Mouse (Mus musculus): ENCODE measurements at regions not wholly inside any gene's neighbourhood (a gene's known extent, or its start where the extent isn't known, plus 50 kb on each side); places are given as distances from the start of the nearest gene placed in this dataset.

DNA sequence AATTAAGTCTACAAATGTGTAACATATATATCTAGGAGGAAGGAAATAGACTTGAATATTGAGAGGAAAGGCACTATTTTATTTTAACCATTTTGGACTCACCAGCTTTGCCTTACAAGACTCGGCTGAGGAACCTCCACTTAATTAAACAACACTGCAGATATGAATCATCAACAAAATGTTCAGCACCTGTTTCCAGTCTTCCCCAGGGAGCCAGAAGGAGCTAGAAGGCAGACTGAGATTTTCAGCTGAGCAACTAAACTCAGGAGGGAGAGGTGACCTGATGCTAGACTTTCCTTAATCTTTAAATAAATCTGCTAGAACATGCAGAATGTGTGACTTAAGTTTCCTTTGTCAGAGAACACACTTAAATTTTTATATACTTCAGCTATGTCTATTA, 478.4 kb downstream of the Etv1 start:
- no peak for TF ChIP-seq POLR2A (IDR thresholded peaks at IDR 0.05; ENCODE audit: borderline replicate concordance, control insufficient read depth, low read depth, low read length)
- no peak for TF ChIP-seq CTCF (IDR thresholded peaks at IDR 0.05; ENCODE audit: control insufficient read depth, insufficient read depth, low read length)
